Mouse (Mus musculus) 3T3-L1 (cell line): ENCODE measurements around the gene Fgf4.

ENCODE experiments used
- DNase-seq: peaks from one replicate; pipeline ENCODE4 v3.0.0-alpha.2; 2015; ENCODE audit warnings: low read depth, low spot score

Fgf4 gene

DNA sequence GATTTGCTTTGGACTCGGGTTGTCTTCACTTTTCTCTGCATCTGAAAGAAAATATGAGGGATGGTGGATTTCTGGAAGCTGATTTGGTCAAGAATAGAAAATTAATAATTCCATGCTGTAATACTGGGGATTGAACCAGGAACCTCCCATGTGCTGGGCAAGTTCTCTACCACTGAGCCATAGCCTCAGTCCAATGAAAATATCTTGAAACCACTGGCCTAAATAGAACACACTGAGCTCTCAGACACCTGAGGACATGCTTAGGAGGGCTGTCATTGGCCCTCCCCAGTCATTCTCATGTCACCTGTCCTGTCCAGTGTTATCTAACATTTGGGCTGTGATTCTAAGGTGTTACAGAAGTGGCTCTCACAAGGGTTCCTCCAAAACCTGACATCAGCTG is 64.0 kb downstream of the Fgf4 start:
- DNase-seq: no peak

DNA sequence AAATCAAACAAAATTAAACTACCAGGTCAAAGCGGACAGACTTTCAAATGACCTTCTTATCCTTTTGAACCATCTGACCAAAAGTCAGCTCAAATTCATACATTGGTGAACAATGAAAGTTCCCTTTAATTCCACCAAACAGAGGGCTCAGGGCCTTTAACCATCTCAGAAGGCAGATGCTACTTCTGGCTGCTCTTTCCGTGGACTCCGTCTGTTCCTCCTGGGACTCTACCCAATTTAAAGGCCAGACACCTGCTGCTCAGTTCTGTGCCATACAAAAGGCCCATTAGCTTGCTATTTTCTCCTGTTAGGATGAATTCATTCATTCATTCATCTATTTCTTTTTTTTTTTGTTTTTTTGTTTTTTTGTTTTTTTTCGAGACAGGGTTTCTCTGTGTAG is 65.7 kb downstream of the Fgf4 start:
- DNase-seq: no peak

DNA sequence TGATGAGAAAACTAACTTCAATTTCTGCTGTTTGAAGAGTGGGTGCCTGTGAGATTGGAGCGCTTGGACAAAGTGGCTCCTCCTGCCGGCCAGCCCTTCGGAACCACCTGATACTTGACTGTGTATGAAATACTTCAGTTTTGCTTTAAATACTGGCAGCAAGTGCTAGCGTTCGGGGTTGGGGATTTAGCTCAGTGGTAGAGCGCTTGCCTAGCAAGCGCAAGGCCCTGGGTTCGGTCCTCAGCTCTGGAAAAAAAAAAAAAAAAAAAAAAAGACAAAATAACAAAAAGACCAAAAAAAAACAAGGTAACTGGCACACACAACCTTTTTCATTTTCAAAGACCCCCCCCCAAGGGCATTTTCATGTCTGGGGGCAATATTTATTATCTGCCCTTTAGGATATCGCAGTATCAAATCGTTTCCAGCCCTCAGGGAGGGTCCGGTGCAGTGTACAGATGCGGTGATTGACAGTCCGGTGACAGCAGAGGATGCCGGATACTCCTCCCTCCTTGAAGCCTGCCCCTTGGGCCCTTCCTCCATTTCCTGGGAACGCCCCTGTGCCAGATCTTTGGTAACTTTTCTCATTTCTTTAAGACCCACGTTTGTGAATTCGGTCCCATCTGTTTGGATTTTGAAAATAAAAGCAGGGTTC is 67.3 kb downstream of the Fgf4 start:
- peak; percentile 82 for DNase-seq
